Mouse (Mus musculus) adrenal gland, postnatal 14 days (tissue): Measurements from ENCODE around the gene Dock4. TPM values are rescaled to one million over a fixed set of nuclear protein-coding genes. Genes with fewer than 3 reads are reported as not detected.
A peak's percentile ranks its signal among the peaks of the same experiment; 100 is the strongest.

Experiments
- DNase-seq: peaks from one replicate; pipeline ENCODE4 v3.0.0; 2021; ENCODE audit warnings: mixed read lengths
- total RNA-seq: library from RNA; stranded (reverse); gene quantifications from 2 replicates; pipeline ENCODE4 v1.2.3, GENCODE M21; 2021

The Dock4 gene
- total RNA-seq, 1 experiment from 2014 or later: 19.9 TPM

GRCm38 (mm10) chr12:40568971-40569968 is 123.5 kb downstream of the Dock4 start:
- DNase-seq: peak; percentile 27

GRCm38 (mm10) chr12:40570250-40570649 is 124.5 kb downstream of the Dock4 start:
- DNase-seq: no peak

- no peak for DNase-seq
These were observed 128.3 kb downstream of the Dock4 start for GRCm38 (mm10) chr12:40574051-40574450.

GRCm38 (mm10) chr12:40576749-40577148 is 131.0 kb downstream of the Dock4 start:
- no peak for DNase-seq

- no peak for DNase-seq
These were observed 134.6 kb downstream of the Dock4 start for GRCm38 (mm10) chr12:40580351-40580750.

- no peak for DNase-seq
These were observed 135.3 kb downstream of the Dock4 start for GRCm38 (mm10) chr12:40581037-40581436.

GRCm38 (mm10) chr12:40582059-40582458 is 136.3 kb downstream of the Dock4 start:
- DNase-seq: no peak

GRCm38 (mm10) chr12:40584526-40585289 is 139.0 kb downstream of the Dock4 start:
- peak; percentile 65 for DNase-seq

GRCm38 (mm10) chr12:40585456-40586141 is 139.8 kb downstream of the Dock4 start:
- DNase-seq: no peak

- no peak for DNase-seq
These were observed 148.4 kb downstream of the Dock4 start for GRCm38 (mm10) chr12:40594161-40594560.

- no peak for DNase-seq
These were observed 149.7 kb downstream of the Dock4 start for GRCm38 (mm10) chr12:40595440-40595839.

GRCm38 (mm10) chr12:40596020-40596419 is 150.3 kb downstream of the Dock4 start:
- peak; percentile 52 for DNase-seq

- DNase-seq: peak; percentile 24
These were observed 150.7 kb downstream of the Dock4 start for GRCm38 (mm10) chr12:40596441-40596840.

- no peak for DNase-seq
These were observed 154.2 kb downstream of the Dock4 start for GRCm38 (mm10) chr12:40599952-40600351.

GRCm38 (mm10) chr12:40605565-40605964 is 159.8 kb downstream of the Dock4 start:
- no peak for DNase-seq

- no peak for DNase-seq
These were observed 177.2 kb downstream of the Dock4 start for GRCm38 (mm10) chr12:40622926-40623325.

- DNase-seq: peak; percentile 27
These were observed 180.8 kb downstream of the Dock4 start for GRCm38 (mm10) chr12:40626521-40626920.

GRCm38 (mm10) chr12:40633242-40633641 is 187.5 kb downstream of the Dock4 start:
- no peak for DNase-seq

- DNase-seq: no peak
These were observed 188.4 kb downstream of the Dock4 start for GRCm38 (mm10) chr12:40634169-40634568.

GRCm38 (mm10) chr12:40635991-40636390 is 190.2 kb downstream of the Dock4 start:
- no peak for DNase-seq

- no peak for DNase-seq
These were observed 191.7 kb downstream of the Dock4 start for GRCm38 (mm10) chr12:40637427-40637826.

- peak; percentile 24 for DNase-seq
These were observed 200.1 kb downstream of the Dock4 start for GRCm38 (mm10) chr12:40645869-40646268.
